Mouse (Mus musculus): ENCODE data around the gene Mark1. TPM values are rescaled to one million over a fixed set of nuclear protein-coding genes. Genes with fewer than 3 reads are reported as not detected.

The Mark1 gene
- polyA plus RNA-seq, 1 experiment from 2014 or later, result 3.3 TPM

DNA sequence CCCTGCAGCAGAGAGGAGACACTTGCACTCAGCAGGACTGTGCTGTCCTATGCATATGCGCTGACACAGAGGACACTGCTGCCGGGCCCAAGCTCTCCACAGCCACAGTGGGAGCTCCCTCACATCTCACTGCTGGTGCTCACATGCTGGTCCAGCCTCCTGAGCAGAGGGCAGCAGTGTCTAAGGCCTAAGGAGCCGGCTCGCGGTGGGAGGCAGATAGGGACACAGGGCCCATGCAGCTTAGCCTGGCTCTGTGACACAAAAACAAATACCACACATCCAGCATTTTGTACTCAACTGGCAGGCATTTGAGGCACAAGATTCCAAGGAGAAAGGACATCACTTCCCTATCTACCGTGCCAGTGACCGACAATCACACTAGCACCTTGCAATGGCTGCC lies 96.5 kb downstream of the Mark1 start:
- Histone ChIP-seq H3K9me3 (ENCODE audit: control insufficient read depth, low read depth, low read length) (no peaks in the 10 kb centered on the region), H3K4me1 (ENCODE audit: control insufficient read depth, insufficient read depth, low read length) (no peaks in the 10 kb centered on the region), H3K4me3 (ENCODE audit: low read depth, low read length) (no peak overlapping the region), H3K27me3 (ENCODE audit: control insufficient read depth, insufficient read depth, low read length) (no peaks in the 10 kb centered on the region), H3K36me3 (ENCODE audit: control insufficient read depth, insufficient read depth, low read length) (peaks cover 10% of the 10 kb centered on the region), H3K4me2 (replicated peaks; ENCODE audit: low read depth, low read length) (no peak overlapping the region), H3K9ac (replicated peaks; ENCODE audit: low read depth, low read length) (no peak overlapping the region), H3K27ac (ENCODE audit: low read length) (no peak overlapping the region)
- 85% methylated on average over 7 of the region's 7 CpGs for WGBS
- ATAC-seq (ENCODE audit: insufficient number of reproducible peaks, insufficient read depth, low FRiP score, low read depth), result no peak

DNA sequence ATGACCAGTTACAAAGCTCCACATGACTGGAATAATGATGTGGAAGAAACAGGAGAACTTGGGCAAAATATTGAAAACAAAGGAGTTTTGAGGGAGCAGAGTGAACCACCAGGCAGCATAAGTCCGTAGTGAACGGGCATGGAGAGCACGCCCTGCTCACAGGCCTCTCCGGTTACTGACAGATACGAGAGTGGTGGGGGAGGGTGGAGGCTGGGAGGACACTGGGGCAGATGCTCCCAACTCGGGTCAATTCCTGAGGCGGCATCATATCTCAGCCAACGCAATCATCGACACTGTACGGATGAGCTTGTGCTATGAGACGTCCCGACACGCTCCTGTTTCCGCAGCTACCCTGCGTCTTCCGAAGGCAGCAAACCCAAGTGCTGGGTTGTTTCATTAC lies 102.0 kb downstream of the Mark1 start:
- H3K9me3 ChIP-seq (ENCODE audit: control insufficient read depth, low read depth, low read length), result no peaks in the 10 kb centered on the region
- no peak overlapping the region for H3K27ac ChIP-seq (ENCODE audit: low read length)
- WGBS, result 74% methylated on average over 16 of the region's 16 CpGs
- no peaks in the 10 kb centered on the region; the same call in 1 of the 2 replicates for H3K36me3 ChIP-seq (ENCODE audit: control insufficient read depth, insufficient read depth, low read length)
- no peak overlapping the region for H3K4me2 ChIP-seq (replicated peaks; ENCODE audit: low read depth, low read length)
- H3K4me1 ChIP-seq (ENCODE audit: control insufficient read depth, insufficient read depth, low read length), result no peaks in the 10 kb centered on the region
- ATAC-seq (ENCODE audit: insufficient number of reproducible peaks, insufficient read depth, low FRiP score, low read depth), result no peak
- H3K9ac ChIP-seq (replicated peaks; ENCODE audit: low read depth, low read length), result no peak overlapping the region
- H3K27me3 ChIP-seq (ENCODE audit: control insufficient read depth, insufficient read depth, low read length), result no peaks in the 10 kb centered on the region
- no peak overlapping the region for H3K4me3 ChIP-seq (ENCODE audit: low read depth, low read length)

DNA sequence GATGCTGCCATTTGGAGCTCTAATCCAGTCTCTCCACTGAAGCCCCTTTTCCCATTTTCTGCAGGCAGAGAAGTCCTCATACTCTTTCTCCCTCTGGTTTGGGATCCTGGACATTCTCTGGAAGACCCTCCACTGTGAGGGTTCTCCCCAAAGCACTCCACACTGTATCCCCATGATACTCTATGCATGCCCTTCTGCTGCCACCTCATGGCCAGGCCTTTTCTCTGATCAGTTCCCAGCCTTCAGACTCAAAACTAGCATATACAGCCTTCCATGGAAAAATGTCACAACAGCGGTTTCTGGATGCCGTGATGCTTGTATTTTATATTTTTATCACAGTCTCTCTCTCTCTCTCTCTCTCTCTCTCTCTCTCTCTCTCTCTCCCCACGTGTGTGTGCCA lies 107.4 kb downstream of the Mark1 start:
- WGBS, result 67% methylated on average over 3 of the region's 3 CpGs
- ATAC-seq (ENCODE audit: insufficient number of reproducible peaks, insufficient read depth, low FRiP score, low read depth), result no peak
- no peak overlapping the region for H3K4me2 ChIP-seq (replicated peaks; ENCODE audit: low read depth, low read length)
- H3K4me1 ChIP-seq (ENCODE audit: control insufficient read depth, insufficient read depth, low read length), result no peaks in the 10 kb centered on the region
- no peaks in the 10 kb centered on the region for H3K36me3 ChIP-seq (ENCODE audit: control insufficient read depth, insufficient read depth, low read length)
- H3K27me3 ChIP-seq (ENCODE audit: control insufficient read depth, insufficient read depth, low read length), result no peaks in the 10 kb centered on the region
- no peak overlapping the region for H3K9ac ChIP-seq (replicated peaks; ENCODE audit: low read depth, low read length)
- no peaks in the 10 kb centered on the region for H3K9me3 ChIP-seq (ENCODE audit: control insufficient read depth, low read depth, low read length)
- H3K4me3 ChIP-seq (ENCODE audit: low read depth, low read length), result no peak overlapping the region
- H3K27ac ChIP-seq (ENCODE audit: low read length), result no peak overlapping the region

GRCm38 (mm10) chr1:184889454-184889853 lies 109.9 kb downstream of the Mark1 start:
- Histone ChIP-seq H3K9me3 (ENCODE audit: control insufficient read depth, low read depth, low read length) (no peaks in the 10 kb centered on the region), H3K9ac (replicated peaks; ENCODE audit: low read depth, low read length) (no peak overlapping the region), H3K36me3 (ENCODE audit: control insufficient read depth, insufficient read depth, low read length) (no peaks in the 10 kb centered on the region), H3K27ac (ENCODE audit: low read length) (no peak overlapping the region), H3K4me1 (ENCODE audit: control insufficient read depth, insufficient read depth, low read length) (no peaks in the 10 kb centered on the region), H3K27me3 (ENCODE audit: control insufficient read depth, insufficient read depth, low read length) (no peaks in the 10 kb centered on the region), H3K4me3 (ENCODE audit: low read depth, low read length) (no peak overlapping the region), H3K4me2 (replicated peaks; ENCODE audit: low read depth, low read length) (no peak overlapping the region)
- 84% methylated on average over 6 of the region's 6 CpGs for WGBS
- no peak for ATAC-seq (ENCODE audit: insufficient number of reproducible peaks, insufficient read depth, low FRiP score, low read depth)

DNA sequence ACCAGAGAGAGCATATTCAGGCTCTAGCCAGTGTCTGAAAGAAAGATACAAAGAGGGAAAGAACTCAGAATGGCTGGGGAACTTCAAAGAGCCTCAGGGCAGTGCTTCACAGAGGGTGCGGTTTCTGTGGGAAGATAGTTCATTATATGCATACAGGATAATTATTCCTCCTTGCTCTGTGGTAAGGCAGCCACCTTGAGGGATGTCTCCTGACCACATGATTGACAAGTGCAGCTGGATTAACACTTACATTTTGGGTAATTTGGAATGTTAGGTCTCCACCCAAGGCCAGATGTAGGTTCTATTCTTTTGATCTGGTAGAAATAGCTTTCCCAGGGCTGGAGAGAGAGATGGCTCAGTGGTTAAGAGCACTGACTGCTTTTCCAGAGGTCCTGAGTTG lies 113.2 kb downstream of the Mark1 start:
- Histone ChIP-seq H3K27ac (ENCODE audit: low read length) (no peak overlapping the region), H3K27me3 (ENCODE audit: control insufficient read depth, insufficient read depth, low read length) (peaks cover 26% of the 10 kb centered on the region; the same call in 1 of the 2 replicates), H3K4me2 (replicated peaks; ENCODE audit: low read depth, low read length) (no peak overlapping the region), H3K4me3 (ENCODE audit: low read depth, low read length) (no peak overlapping the region), H3K9me3 (ENCODE audit: control insufficient read depth, low read depth, low read length) (no peaks in the 10 kb centered on the region), H3K9ac (replicated peaks; ENCODE audit: low read depth, low read length) (no peak overlapping the region), H3K4me1 (ENCODE audit: control insufficient read depth, insufficient read depth, low read length) (no peaks in the 10 kb centered on the region), H3K36me3 (ENCODE audit: control insufficient read depth, insufficient read depth, low read length) (no peaks in the 10 kb centered on the region)
- no peak for ATAC-seq (ENCODE audit: insufficient number of reproducible peaks, insufficient read depth, low FRiP score, low read depth)
- 81% methylated on average over 1 of the region's 1 CpGs for WGBS

DNA sequence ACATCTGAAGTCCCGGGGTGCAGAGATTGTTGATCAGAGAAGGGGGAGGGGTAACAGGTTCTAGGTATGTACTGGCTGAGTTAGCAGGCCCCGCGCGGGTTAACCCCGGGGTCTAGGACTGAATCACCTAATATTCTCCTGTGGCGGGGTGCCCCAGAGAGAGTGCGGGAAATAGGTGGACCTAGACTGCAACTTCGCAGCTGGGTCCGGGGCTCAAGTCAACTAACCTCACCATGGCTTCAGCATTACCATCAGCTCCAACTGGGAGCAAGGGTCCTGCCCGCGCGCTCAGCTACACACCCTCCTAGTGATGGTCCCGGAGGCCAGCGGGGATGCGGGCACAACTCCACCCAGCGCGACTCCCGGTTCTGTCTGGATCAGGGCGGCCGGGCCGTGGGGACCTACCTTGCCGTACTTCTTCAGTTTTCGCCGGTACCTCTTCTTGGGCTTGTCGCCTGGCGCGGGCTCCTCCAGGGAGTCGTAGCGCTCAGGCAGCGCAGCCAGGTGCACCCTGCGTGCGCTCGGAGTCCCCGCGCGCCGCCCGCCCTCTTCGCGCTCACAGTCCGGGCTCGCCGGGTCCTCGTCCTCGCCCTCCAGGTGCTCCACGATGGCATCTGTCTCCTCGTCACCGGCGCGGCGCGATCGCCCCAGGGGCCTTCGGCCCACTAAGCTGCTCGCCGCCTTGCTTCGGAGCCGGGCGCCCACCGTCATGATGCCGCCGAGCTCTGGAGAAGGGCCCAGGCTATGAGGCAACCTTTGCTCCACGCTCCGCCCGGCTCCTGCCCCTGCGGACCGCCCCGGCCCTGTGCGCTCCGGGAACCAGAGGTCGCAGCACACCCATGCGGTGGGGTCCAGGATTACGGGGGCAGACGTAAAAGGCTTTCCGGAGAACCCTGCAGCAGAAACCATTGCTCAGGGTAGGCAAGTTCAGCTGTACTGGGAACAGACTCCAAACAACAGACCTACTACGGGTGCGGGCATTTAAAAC lies 116.8 kb downstream of the Mark1 start, which contains the start of gene C130074G19Rik:
Gene C130074G19Rik, minus strand, starts transcription at position 938 of the 988 bp plus-strand sequence.
- peaks cover 26% of the 10 kb centered on the region; the same call in 1 of the 2 replicates for H3K27me3 ChIP-seq (ENCODE audit: control insufficient read depth, insufficient read depth, low read length)
- peaks cover 4% of the 10 kb centered on the region; the same call in 1 of the 2 replicates for H3K4me1 ChIP-seq (ENCODE audit: control insufficient read depth, insufficient read depth, low read length)
- peak within 1 kb of the TSS; percentile 78 for H3K4me2 ChIP-seq (replicated peaks; ENCODE audit: low read depth, low read length)
- no peak within 1 kb of the TSS; the same call in 1 of the 2 replicates for H3K27ac ChIP-seq (ENCODE audit: low read length)
- peak; percentile 91 for ATAC-seq (ENCODE audit: insufficient number of reproducible peaks, insufficient read depth, low FRiP score, low read depth)
- peak within 1 kb of the TSS; percentile 30; the same call in 1 of the 2 replicates for H3K9ac ChIP-seq (replicated peaks; ENCODE audit: low read depth, low read length)
- 3% methylated on average over 77 of the region's 77 CpGs for WGBS
- no peaks in the 10 kb centered on the region for H3K36me3 ChIP-seq (ENCODE audit: control insufficient read depth, insufficient read depth, low read length)
- no peaks in the 10 kb centered on the region for H3K9me3 ChIP-seq (ENCODE audit: control insufficient read depth, low read depth, low read length)
- peak within 1 kb of the TSS; percentile 44 for H3K4me3 ChIP-seq (ENCODE audit: low read depth, low read length)

- H3K4me1 ChIP-seq (ENCODE audit: control insufficient read depth, insufficient read depth, low read length), result peaks cover 4% of the 10 kb centered on the region; the same call in 1 of the 2 replicates
- H3K27ac ChIP-seq (ENCODE audit: low read length), result no peak overlapping the region
- no peak for ATAC-seq (ENCODE audit: insufficient number of reproducible peaks, insufficient read depth, low FRiP score, low read depth)
- H3K4me2 ChIP-seq (replicated peaks; ENCODE audit: low read depth, low read length), result peak overlapping the region; percentile 78; the same call in 1 of the 2 replicates
- H3K36me3 ChIP-seq (ENCODE audit: control insufficient read depth, insufficient read depth, low read length), result no peaks in the 10 kb centered on the region
- no peak overlapping the region; the same call in 1 of the 2 replicates for H3K4me3 ChIP-seq (ENCODE audit: low read depth, low read length)
- H3K27me3 ChIP-seq (ENCODE audit: control insufficient read depth, insufficient read depth, low read length), result peaks cover 26% of the 10 kb centered on the region; the same call in 1 of the 2 replicates
- H3K9me3 ChIP-seq (ENCODE audit: control insufficient read depth, low read depth, low read length), result no peaks in the 10 kb centered on the region
- 67% methylated on average over 7 of the region's 7 CpGs for WGBS
- no peak overlapping the region for H3K9ac ChIP-seq (replicated peaks; ENCODE audit: low read depth, low read length)
These were observed 117.5 kb downstream of the Mark1 start for GRCm38 (mm10) chr1:184881861-184882260.

DNA sequence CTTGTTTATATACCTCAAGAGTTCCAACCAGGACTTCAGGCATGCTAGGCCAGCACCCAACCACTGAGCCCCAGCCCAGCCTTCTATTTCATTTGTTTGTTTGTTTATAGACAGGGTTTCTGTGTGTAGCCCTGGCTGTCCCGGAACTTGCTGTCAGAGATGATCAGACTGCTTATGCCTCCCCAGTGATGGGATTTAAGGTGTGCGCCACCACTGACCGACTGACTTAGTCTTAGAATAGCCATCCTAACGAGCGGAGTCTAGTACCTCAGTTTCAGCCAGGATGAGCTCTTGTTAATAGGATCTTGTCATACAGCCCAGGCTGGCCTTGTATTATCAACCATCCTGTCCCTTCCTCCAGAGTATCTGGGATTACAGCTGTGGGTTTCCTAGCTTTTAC lies 118.2 kb downstream of the Mark1 start:
- Histone ChIP-seq H3K27ac (ENCODE audit: low read length) (no peak overlapping the region), H3K4me3 (ENCODE audit: low read depth, low read length) (no peak overlapping the region), H3K4me2 (replicated peaks; ENCODE audit: low read depth, low read length) (no peak overlapping the region), H3K36me3 (ENCODE audit: control insufficient read depth, insufficient read depth, low read length) (no peaks in the 10 kb centered on the region), H3K9me3 (ENCODE audit: control insufficient read depth, low read depth, low read length) (no peaks in the 10 kb centered on the region), H3K27me3 (ENCODE audit: control insufficient read depth, insufficient read depth, low read length) (peaks cover 26% of the 10 kb centered on the region; the same call in 1 of the 2 replicates), H3K4me1 (ENCODE audit: control insufficient read depth, insufficient read depth, low read length) (peaks cover 4% of the 10 kb centered on the region; the same call in 1 of the 2 replicates), H3K9ac (replicated peaks; ENCODE audit: low read depth, low read length) (no peak overlapping the region)
- 84% methylated on average over 5 of the region's 5 CpGs for WGBS
- no peak for ATAC-seq (ENCODE audit: insufficient number of reproducible peaks, insufficient read depth, low FRiP score, low read depth)

Data from stomach, embryonic 14.5 days (tissue).